Mouse (Mus musculus) adrenal gland, adult 2 months (tissue): ENCODE data around the gene Cntn1. TPM values are rescaled to one million over a fixed set of nuclear protein-coding genes. Genes with fewer than 3 reads are reported as not detected.

Source experiments
- polyA plus RNA-seq: library from polyadenylated mRNA; depleted of rRNA; stranded (reverse); fragments of >200 nt; gene quantifications from 2 replicates; pipeline ENCODE4 v1.2.3, GENCODE M21; 2012; rRNA removed
- total RNA-seq, 2 experiments: library from RNA; stranded (reverse); gene quantifications; 2 replicates each; pipeline ENCODE4 v1.2.3; 2021

Gene Cntn1
- total and polyA plus RNA-seq, 3 experiments, result 0.21 to 4.1 (median 2.7) TPM

Other genes with a start within 250 kb of the Cntn1 start
- not detected for gene Smgc, start 212.9 kb upstream of the Cntn1 start, total RNA-seq
- gene Smgc, start 212.9 kb upstream of the Cntn1 start, polyA plus RNA-seq, result not detected in 2 replicates